Mouse (Mus musculus) stomach, embryonic 15.5 days (tissue): ENCODE data around the gene Tacc2. TPM values are rescaled to one million over a fixed set of nuclear protein-coding genes. Genes with fewer than 3 reads are reported as not detected.

ENCODE experiments used
- ATAC-seq: fragments of 200-750 bp; cut with Nextera tagmentation; 2 replicates; pipeline ENCODE4 v1.8.0; 2017; ENCODE audit warnings: low read depth, moderate number of reproducible peaks, moderate TSS enrichment; ENCODE audit not compliant: insufficient read depth, low FRiP score
- H3K27ac ChIP-seq: fragments of 300-500 bp; sonication (generic); 2 replicates; pipeline ENCODE4 v1.5.1; 2015; ENCODE audit warnings: mild to moderate bottlenecking, inconsistent platforms
- H3K27me3 ChIP-seq: fragments of 300-500 bp; sonication (generic); replicated peaks from 2 replicates; pipeline ENCODE4 v1.6.1; 2015; ENCODE audit warnings: inconsistent platforms
- H3K36me3 ChIP-seq: fragments of 300-500 bp; sonication (generic); 2 replicates; pipeline ENCODE4 v1.6.1; 2015; ENCODE audit warnings: inconsistent platforms
- H3K4me1 ChIP-seq: fragments of 300-500 bp; sonication (generic); 2 replicates; pipeline ENCODE4 v1.6.1; 2015; ENCODE audit warnings: inconsistent platforms
- H3K4me2 ChIP-seq: fragments of 300-500 bp; sonication (generic); 2 replicates; pipeline ENCODE4 v1.6.1; 2015; ENCODE audit warnings: mild to moderate bottlenecking, inconsistent platforms
- H3K4me3 ChIP-seq: fragments of 300-500 bp; sonication (generic); replicated peaks from 2 replicates; pipeline ENCODE4 v1.5.1; 2015; ENCODE audit warnings: inconsistent platforms
- H3K9ac ChIP-seq: fragments of 300-500 bp; sonication (generic); 2 replicates; pipeline ENCODE4 v1.6.1; 2015; ENCODE audit warnings: inconsistent platforms
- H3K9me3 ChIP-seq: fragments of 300-500 bp; sonication (generic); 2 replicates; pipeline ENCODE4 v1.6.1; 2016; ENCODE audit warnings: inconsistent platforms
- WGBS: fragments of 180-500 bp; shearing (Covaris S2); methylation state at CpG from one replicate; pipeline ENCODE4 v1.1.7; 2015; 5-methylcytosine and 5-hydroxymethylcytosine counted together
- polyA plus RNA-seq: library from polyadenylated mRNA; unstranded; fragments of >200 nt; fragmentation: Nextera tagmentation; extraction: Ambion mirVana; gene quantifications from 2 replicates; pipeline ENCODE4 v1.2.1, GENCODE M21; 2015

Gene Tacc2
- polyA plus RNA-seq, 1 experiment from 2014 or later = 21.4 TPM

DNA sequence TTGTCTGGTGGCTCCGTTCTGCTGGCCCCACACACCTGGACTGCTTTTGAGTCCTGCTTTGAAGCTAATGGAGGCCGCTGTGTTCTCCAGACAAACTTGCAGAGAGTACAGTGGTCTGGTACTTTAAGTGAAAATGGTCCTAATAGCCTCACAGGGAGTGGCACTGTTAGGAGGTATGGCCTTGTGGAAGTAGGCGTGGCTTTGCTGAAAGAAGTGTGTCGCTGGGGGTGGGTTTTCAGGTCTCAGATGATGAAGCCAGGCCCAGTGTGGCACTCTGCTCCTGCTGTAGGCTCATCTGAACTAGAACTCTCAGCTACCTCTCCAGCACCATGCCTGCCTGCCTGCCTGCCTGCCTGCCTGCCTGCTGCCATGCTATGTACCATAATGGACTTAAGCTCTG is 190.9 kb downstream of the Tacc2 start:
- Histone ChIP-seq H3K27me3 (no peaks in the 10 kb centered on the region), H3K4me1 (no peaks in the 10 kb centered on the region), H3K4me2 (no peak overlapping the region), H3K36me3 (no peaks in the 10 kb centered on the region; the same call in 1 of the 2 replicates), H3K27ac (no peak overlapping the region), H3K9ac (no peak overlapping the region), H3K9me3 (no peaks in the 10 kb centered on the region), H3K4me3 (no peak overlapping the region)
- ATAC-seq = no peak
- 91% methylated on average over 4 of the region's 4 CpGs for WGBS

DNA sequence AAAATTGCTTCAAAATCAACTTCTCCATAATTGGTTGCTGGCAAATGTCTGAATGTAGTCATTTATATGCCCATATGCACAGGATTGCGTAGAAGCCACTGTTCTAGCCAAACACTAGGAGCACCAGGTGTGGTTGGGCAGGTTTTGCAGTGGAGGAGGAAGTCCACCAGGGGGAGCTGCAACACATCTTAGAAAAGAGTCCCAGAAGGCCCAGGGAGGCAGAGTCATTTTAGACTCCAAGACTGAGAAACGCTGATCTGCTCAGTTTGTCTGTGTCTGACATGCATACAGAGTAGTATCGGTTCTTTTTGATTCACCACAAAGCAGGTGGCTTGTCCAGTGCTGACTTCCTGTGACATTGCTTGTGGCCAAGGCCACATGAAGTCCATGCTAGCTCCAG is 193.5 kb downstream of the Tacc2 start:
- Histone ChIP-seq H3K9ac (no peak overlapping the region), H3K4me2 (no peak overlapping the region), H3K27ac (no peak overlapping the region), H3K9me3 (no peaks in the 10 kb centered on the region), H3K36me3 (no peaks in the 10 kb centered on the region; the same call in 1 of the 2 replicates), H3K4me3 (no peak overlapping the region), H3K27me3 (no peaks in the 10 kb centered on the region), H3K4me1 (no peaks in the 10 kb centered on the region)
- ATAC-seq = no peak
- 23% methylated on average over 3 of the region's 3 CpGs for WGBS

DNA sequence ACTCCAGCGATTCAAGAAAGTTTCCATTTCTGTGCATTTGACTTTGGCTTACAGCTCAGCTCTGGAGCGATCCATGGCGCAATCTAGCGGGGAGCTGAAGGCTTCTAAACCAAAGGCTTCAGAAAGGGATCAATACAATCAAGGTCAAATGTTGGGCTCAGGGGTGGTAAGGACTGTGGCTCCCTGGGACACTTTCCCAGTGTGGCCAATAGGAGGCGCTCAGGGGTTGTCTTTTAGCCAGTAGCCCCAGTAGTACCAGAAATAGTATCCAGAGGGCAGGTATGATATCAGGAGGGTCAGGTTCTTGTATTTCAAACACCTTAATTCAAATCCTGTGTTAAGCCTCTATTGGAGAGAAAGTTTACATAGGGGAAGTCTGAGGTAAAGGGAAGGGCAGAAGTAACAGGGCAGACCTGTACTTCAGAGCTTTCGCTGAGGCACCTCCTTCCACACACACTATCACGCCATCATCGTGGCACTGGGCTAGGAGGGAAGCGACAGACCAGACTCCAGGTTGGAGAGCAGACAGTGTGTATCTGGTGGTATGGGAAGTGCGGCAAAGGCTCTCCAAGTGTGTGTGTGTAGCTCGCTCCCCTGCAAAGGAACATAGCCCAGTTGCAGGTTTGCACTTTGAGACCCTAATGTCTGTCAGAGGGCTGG is 196.1 kb downstream of the Tacc2 start:
- H3K4me1 ChIP-seq = no peaks in the 10 kb centered on the region
- peak; percentile 79 for ATAC-seq
- no peak overlapping the region for H3K4me2 ChIP-seq
- H3K27me3 ChIP-seq = no peaks in the 10 kb centered on the region
- no peak overlapping the region for H3K4me3 ChIP-seq
- H3K27ac ChIP-seq = no peak overlapping the region
- H3K36me3 ChIP-seq = no peaks in the 10 kb centered on the region
- no peak overlapping the region for H3K9ac ChIP-seq
- H3K9me3 ChIP-seq = no peaks in the 10 kb centered on the region
- 57% methylated on average over 11 of the region's 11 CpGs for WGBS

DNA sequence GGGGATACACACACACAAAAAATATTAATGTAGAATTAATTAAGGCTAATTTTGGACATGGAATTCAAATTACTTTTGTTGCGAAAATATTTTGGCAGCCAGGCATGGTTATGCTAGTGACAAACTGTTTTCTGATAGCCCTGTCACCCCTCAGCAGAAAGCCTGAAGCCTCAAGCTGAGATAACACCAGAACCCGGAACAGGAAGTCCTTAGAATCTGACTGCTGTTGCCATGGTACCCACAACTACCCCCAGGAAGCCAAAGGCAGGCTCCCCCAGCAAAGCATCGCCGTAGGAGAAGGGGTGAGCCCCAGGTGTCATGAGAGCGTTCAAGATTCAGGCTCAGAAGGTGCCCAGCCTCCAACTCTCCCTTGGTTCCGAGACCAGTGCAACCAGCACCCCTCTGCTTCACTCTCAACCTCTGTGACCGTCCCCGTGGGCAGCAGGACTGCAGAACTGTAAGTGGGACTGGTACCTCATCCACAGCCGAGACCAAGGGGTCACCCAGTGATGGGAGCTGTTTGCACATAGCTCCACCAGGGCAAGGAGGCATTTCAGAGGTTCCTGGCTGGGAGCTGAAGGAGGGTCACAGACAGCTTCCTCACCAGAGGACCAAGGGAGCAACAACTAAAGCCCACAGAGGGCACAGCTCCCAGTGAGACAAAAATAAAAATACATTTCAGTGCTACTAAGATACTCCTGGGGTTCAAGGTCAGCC is 196.8 kb downstream of the Tacc2 start, which contains the start of gene Btbd16:
Btbd16 (plus strand) TSS at position 156 of the 717 bp plus-strand sequence.
- Histone ChIP-seq H3K4me2 (no peak within 1 kb of the TSS), H3K9ac (no peak within 1 kb of the TSS), H3K27ac (no peak within 1 kb of the TSS), H3K36me3 (no peaks in the 10 kb centered on the region), H3K9me3 (no peaks in the 10 kb centered on the region), H3K4me3 (no peak within 1 kb of the TSS), H3K27me3 (no peaks in the 10 kb centered on the region), H3K4me1 (no peaks in the 10 kb centered on the region)
- no peak for ATAC-seq
- 49% methylated on average over 9 of the region's 9 CpGs for WGBS

DNA sequence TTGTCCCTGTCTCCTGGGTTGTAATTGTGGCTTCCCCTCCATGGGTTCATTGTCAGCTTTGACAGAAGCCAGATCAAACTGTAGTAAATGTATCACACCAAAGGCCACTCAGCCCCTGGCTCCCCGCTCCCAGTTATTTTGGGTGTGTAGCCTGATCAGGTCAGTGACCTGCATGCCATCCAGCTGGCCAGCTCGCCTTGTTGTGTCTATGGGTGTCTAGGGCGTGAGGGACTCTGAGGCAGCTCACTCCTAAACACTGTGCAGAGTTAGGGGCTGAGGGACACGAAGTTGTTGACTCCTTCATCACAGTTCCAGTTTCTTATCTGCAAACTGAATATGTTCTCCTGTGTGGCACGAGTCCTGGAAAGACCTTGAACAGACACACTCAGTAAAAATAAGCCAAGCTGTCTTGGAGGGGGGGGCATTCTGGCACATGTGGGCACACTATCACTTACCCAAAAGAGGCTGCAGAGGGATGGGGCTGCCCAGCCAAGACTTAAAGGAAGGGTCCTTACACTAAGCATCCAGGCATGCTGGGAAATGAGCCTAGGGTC is 203.7 kb downstream of the Tacc2 start:
- H3K4me2 ChIP-seq = no peak overlapping the region
- H3K27ac ChIP-seq = no peak overlapping the region
- no peaks in the 10 kb centered on the region for H3K9me3 ChIP-seq
- no peak for ATAC-seq
- H3K36me3 ChIP-seq = no peaks in the 10 kb centered on the region
- H3K9ac ChIP-seq = no peak overlapping the region
- no peaks in the 10 kb centered on the region for H3K27me3 ChIP-seq
- no peak overlapping the region for H3K4me3 ChIP-seq
- peaks cover under 1% of the 10 kb centered on the region; the same call in 1 of the 2 replicates for H3K4me1 ChIP-seq
- WGBS = 49% methylated on average over 5 of the region's 5 CpGs

DNA sequence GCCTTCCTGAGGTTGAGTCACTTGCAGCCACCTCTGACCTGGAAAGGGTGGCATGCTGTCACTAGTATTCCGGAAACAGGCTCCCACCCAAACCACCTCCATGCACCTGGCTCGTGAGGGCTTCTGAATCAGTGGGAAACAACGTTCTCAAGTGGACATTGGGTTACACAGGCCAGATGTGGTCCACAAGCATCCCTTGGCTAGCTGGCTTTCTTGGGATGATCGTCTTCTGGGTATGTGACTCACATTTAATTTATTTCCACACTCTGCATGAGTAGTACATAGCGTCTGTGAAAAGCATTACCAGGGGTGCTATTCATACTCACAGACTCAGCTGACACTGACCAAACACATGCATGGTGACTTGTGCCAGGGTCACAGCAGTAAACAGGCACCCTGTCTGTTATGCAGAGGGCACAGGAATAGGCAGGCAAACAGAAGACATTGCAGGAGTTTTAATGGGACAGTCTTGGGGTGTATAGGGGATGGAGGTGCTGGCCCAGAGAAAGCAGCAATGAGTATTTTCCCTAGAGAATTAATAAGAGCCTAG is 205.3 kb downstream of the Tacc2 start:
- H3K36me3 ChIP-seq = no peaks in the 10 kb centered on the region
- no peak for ATAC-seq
- no peak overlapping the region for H3K9ac ChIP-seq
- no peak overlapping the region for H3K4me3 ChIP-seq
- 63% methylated on average over 5 of the region's 5 CpGs for WGBS
- H3K9me3 ChIP-seq = no peaks in the 10 kb centered on the region
- H3K4me2 ChIP-seq = no peak overlapping the region
- H3K27me3 ChIP-seq = no peaks in the 10 kb centered on the region
- no peak overlapping the region for H3K27ac ChIP-seq
- peaks cover 5% of the 10 kb centered on the region; the same call in 1 of the 2 replicates for H3K4me1 ChIP-seq

DNA sequence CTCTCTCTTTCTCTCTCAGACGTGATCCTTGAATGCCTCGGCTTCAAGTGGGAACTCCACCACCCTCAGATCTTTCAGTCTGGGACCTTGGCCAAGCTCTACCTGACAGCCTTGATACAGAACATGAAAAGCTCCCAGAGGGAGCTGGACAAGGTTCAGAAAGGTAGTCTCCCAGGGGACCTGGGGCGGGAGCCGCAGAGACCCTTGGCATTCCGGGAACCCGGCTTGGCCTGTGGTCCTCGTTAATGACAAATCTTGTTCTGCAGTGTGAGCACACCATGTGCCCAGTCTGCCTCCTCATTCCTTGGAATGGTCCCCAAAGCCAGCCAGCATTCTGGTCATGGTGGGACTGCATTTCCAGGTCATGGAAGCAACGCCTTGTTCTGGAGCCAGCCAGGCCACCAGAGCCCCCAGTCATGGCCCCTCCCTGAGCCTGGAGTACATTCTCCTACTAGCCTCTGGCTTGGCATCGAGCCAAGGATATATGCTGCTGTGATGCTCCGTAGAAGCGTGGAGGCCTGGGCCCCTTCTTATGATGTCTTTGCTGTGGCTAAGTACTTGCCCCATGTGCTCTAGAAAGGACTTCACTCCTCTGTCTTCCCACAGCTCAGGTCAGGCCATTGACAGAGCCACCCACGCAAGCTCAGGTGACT is 208.8 kb downstream of the Tacc2 start:
- Histone ChIP-seq H3K27me3 (no peaks in the 10 kb centered on the region), H3K4me2 (no peak overlapping the region), H3K4me3 (no peak overlapping the region), H3K27ac (no peak overlapping the region), H3K9me3 (no peaks in the 10 kb centered on the region), H3K9ac (no peak overlapping the region), H3K4me1 (peaks cover 5% of the 10 kb centered on the region; the same call in 1 of the 2 replicates), H3K36me3 (no peaks in the 10 kb centered on the region)
- WGBS = 66% methylated on average over 12 of the region's 12 CpGs
- ATAC-seq = 0 out of 2 replicates have a peak, but pooled peaks have one; percentile 31

DNA sequence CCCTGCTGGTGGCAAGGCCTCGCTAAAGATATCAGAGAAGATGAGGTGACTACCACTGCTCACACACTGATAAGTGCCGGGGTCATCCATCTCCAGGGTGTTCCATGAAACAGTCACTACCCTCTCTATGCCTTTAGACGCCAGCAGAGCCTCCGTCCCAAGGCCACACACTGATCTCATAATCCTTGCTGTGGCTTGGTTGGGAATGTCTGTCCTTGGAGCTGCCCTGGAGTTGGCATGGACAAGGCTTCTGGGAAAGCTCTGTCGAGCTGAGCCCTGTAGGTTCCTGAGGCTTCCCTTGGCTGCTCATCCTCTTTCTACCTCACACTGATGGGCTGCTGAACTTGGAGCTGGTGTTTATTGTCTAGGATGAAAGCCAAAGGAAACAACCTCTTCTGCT is 209.5 kb downstream of the Tacc2 start:
- Histone ChIP-seq H3K27ac (no peak overlapping the region), H3K27me3 (no peaks in the 10 kb centered on the region), H3K9me3 (no peaks in the 10 kb centered on the region), H3K9ac (no peak overlapping the region), H3K4me2 (no peak overlapping the region), H3K4me3 (no peak overlapping the region), H3K4me1 (peaks cover 5% of the 10 kb centered on the region; the same call in 1 of the 2 replicates), H3K36me3 (no peaks in the 10 kb centered on the region)
- WGBS = 63% methylated on average over 5 of the region's 5 CpGs
- ATAC-seq = no peak

DNA sequence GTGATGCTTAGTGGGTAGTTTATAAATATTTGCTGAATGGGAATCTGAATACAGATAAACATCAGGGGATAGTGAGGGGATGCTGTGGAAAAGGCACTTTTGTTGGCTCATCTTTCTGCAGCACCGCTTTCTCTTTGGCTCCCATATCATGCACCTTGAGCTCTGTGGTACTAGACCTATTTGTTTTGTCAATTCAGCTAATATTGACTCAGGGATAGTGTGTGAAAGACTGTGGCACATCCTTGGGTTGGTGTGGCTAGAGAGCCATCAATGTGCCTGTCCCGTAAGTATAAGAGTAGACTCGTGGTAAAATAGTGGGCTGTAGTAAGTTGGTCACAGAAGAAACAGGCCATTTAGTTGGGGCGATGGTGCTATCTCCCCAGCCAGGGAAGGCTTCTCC is 210.3 kb downstream of the Tacc2 start:
- no peak for ATAC-seq
- Histone ChIP-seq H3K9ac (no peak overlapping the region), H3K27ac (no peak overlapping the region), H3K4me2 (no peak overlapping the region), H3K4me3 (no peak overlapping the region), H3K36me3 (no peaks in the 10 kb centered on the region), H3K4me1 (peaks cover 5% of the 10 kb centered on the region; the same call in 1 of the 2 replicates), H3K9me3 (no peaks in the 10 kb centered on the region), H3K27me3 (no peaks in the 10 kb centered on the region)
- WGBS = 89% methylated on average over 4 of the region's 4 CpGs

DNA sequence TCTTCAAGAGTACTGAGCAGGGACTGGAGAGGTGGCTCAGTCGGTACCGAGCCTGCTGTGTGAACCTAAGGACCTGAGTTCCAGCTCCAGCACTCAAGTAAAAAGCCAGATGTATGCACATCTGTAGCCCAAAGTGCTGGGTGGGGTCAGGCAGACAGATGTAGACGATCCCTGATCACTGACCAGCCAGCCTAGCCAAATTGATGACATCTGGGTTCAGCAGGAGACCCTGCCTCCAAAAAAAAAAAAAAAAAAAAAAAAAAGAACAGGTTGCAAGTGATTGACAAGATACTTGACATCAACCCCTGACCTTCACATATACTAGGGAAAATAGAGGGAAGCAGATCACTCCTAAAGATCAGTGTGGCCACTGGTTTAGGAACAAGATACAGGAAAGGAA is 211.7 kb downstream of the Tacc2 start:
- H3K36me3 ChIP-seq = no peaks in the 10 kb centered on the region

DNA sequence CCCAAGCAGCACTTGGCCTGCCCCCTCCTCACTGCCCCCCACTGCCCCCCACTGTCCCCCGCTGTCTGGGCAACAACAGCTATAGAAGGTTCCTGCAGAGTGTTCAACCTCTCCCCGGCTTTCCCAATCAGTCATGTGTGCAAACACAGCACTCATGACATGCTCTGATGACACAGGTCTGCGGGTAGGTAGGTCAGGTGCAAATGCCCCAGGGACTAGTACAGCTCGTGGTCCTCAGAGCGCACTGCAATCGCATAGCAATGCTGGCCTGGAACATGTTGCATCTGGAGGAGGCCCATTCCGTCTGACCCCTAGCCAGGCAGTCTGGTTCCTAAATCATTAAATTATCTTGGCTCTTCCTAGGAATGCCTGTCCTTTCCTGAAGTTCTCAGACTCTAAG is 212.2 kb downstream of the Tacc2 start:
- 76% methylated on average over 7 of the region's 7 CpGs for WGBS
- Histone ChIP-seq H3K4me3 (no peak overlapping the region), H3K9ac (no peak overlapping the region), H3K27me3 (no peaks in the 10 kb centered on the region), H3K4me2 (no peak overlapping the region), H3K9me3 (no peaks in the 10 kb centered on the region), H3K27ac (no peak overlapping the region), H3K36me3 (no peaks in the 10 kb centered on the region), H3K4me1 (peaks cover 5% of the 10 kb centered on the region; the same call in 1 of the 2 replicates)
- ATAC-seq = no peak

More for the DNA sequence above, 211.7 kb downstream of the Tacc2 start:
- Histone ChIP-seq H3K4me2 (no peak overlapping the region), H3K4me1 (peaks cover 5% of the 10 kb centered on the region; the same call in 1 of the 2 replicates), H3K9ac (no peak overlapping the region), H3K27me3 (no peaks in the 10 kb centered on the region), H3K27ac (no peak overlapping the region), H3K4me3 (no peak overlapping the region), H3K9me3 (no peaks in the 10 kb centered on the region)
- WGBS = 87% methylated on average over 3 of the region's 3 CpGs
- no peak for ATAC-seq
